Comparison of ENCODE assay signal across 8 mouse cellular contexts in genomic region chr4:126261266-126261665, GRCm38 (mm10). TPM values are rescaled to one million over a fixed set of nuclear protein-coding genes. Genes with fewer than 3 reads are reported as not detected.
A peak's percentile ranks its signal among the peaks of the same experiment; 100 is the strongest.
DNase-seq lines count a peak whose midpoint lies in the region; ATAC-seq and TF ChIP-seq lines count a peak whose summit lies in the region.

No protein-coding gene starts in this region.

- peaks cover 36 to 57% of the 10 kb centered on the region in 2 experiments for H3K4me1 ChIP-seq in heart, embryonic 14.5 days (ENCODE audit: control insufficient read depth in 2 of 2, insufficient read depth in 2 of 2, low read length in 2 of 2)
- H3K4me1 ChIP-seq in embryonic facial prominence, embryonic 13.5 days = peaks cover 56% of the 10 kb centered on the region
- peaks cover 64% of the 10 kb centered on the region for H3K4me1 ChIP-seq in liver, embryonic 12.5 days

- H3K79me3 ChIP-seq in C2C12 (ENCODE audit: low read depth) = peaks cover 25% of the 10 kb centered on the region

- no peaks in the 10 kb centered on the region for H3K9me3 ChIP-seq in heart, embryonic 14.5 days (ENCODE audit: control insufficient read depth, low read length)
- no peaks in the 10 kb centered on the region for H3K9me3 ChIP-seq in embryonic facial prominence, embryonic 13.5 days
- H3K9me3 ChIP-seq in liver, embryonic 12.5 days (replicated peaks) = no peaks in the 10 kb centered on the region

- no peaks in the 10 kb centered on the region for H3K36me3 ChIP-seq in heart, embryonic 14.5 days (ENCODE audit: control insufficient read depth, insufficient read depth, low read length)
- peaks cover 3% of the 10 kb centered on the region for H3K36me3 ChIP-seq in C2C12 (ENCODE audit: control insufficient read depth, insufficient read depth)
- H3K36me3 ChIP-seq in embryonic facial prominence, embryonic 13.5 days = peaks cover 8% of the 10 kb centered on the region; the same call in 1 of the 2 replicates
- 0 out of 2 replicates have a peak, but pooled peaks cover 3% of the 10 kb centered on the region for H3K36me3 ChIP-seq in liver, embryonic 12.5 days

- peak overlapping the region; percentile 85 to 93 for H3K27ac ChIP-seq in heart, embryonic 14.5 days (replicated peaks in 1 of 2; ENCODE audit: control insufficient read depth in 1 of 2, insufficient read depth in 1 of 2, low read depth in 2 of 2, low read length in 2 of 2)
- peak overlapping the region; percentile 92 for H3K27ac ChIP-seq in embryonic facial prominence, embryonic 13.5 days
- peak overlapping the region; percentile 82 for H3K27ac ChIP-seq in liver, embryonic 12.5 days

- DNase-seq in heart, postnatal 36 days = no peak
- DNase-seq in right cerebral cortex, adult 18-20 months = no peak
- no peak for DNase-seq in right cerebral cortex, adult 2 months (ENCODE audit: low spot score in 2 of 2)
- no peak for DNase-seq in layer of hippocampus, adult 11-12 months (ENCODE audit: low spot score)

- no peak overlapping the region for H3K4me3 ChIP-seq in heart, embryonic 14.5 days (ENCODE audit: control insufficient read depth in 1 of 2, insufficient read depth in 1 of 2, low read depth in 1 of 2, low read length in 2 of 2)
- peak overlapping the region; percentile 11 for H3K4me3 ChIP-seq in C2C12 (ENCODE audit: insufficient read depth, poor library complexity, severe bottlenecking)
- no peak overlapping the region for H3K4me3 ChIP-seq in embryonic facial prominence, embryonic 13.5 days
- H3K4me3 ChIP-seq in liver, embryonic 12.5 days = peak overlapping the region; percentile 34

- 46% methylated on average over 6 of the region's 6 CpGs for WGBS in heart, embryonic 14.5 days
- WGBS in embryonic facial prominence, embryonic 13.5 days = 62% methylated on average over 6 of the region's 6 CpGs
- 60% methylated on average over 6 of the region's 6 CpGs for WGBS in liver, embryonic 12.5 days (ENCODE audit: insufficient replicate concordance)

- peaks cover 53% of the 10 kb centered on the region for H3K79me2 ChIP-seq in C2C12 (ENCODE audit: control insufficient read depth, insufficient read depth)

- no peak for ATAC-seq in heart, embryonic 14.5 days (ENCODE audit: insufficient number of reproducible peaks, insufficient read depth, low FRiP score, low read depth)
- no peak for ATAC-seq in embryonic facial prominence, embryonic 13.5 days (ENCODE audit: insufficient number of reproducible peaks, insufficient read depth, low FRiP score, low TSS enrichment, low read depth)
- ATAC-seq in liver, embryonic 12.5 days = peak; percentile 6; the same call in 1 of the 2 replicates

- no peak for TF ChIP-seq CTCF in C2C12 (IDR thresholded peaks at IDR 0.05; ENCODE audit: control insufficient read depth, insufficient read depth, insufficient read length)

- no peaks in the 10 kb centered on the region for H3K27me3 ChIP-seq in heart, embryonic 14.5 days (ENCODE audit: control insufficient read depth, insufficient read depth, low read length)
- no peaks in the 10 kb centered on the region for H3K27me3 ChIP-seq in C2C12 (ENCODE audit: control insufficient read depth, insufficient read depth, insufficient read length)
- no peaks in the 10 kb centered on the region for H3K27me3 ChIP-seq in embryonic facial prominence, embryonic 13.5 days
- peaks cover 32% of the 10 kb centered on the region for H3K27me3 ChIP-seq in liver, embryonic 12.5 days (replicated peaks)

- peak overlapping the region; percentile 56 for H3K4me2 ChIP-seq in heart, embryonic 14.5 days (ENCODE audit: low read length)
- peak overlapping the region; percentile 52 for H3K4me2 ChIP-seq in embryonic facial prominence, embryonic 13.5 days
- peak overlapping the region; percentile 88 for H3K4me2 ChIP-seq in liver, embryonic 12.5 days

- H3ac ChIP-seq in C2C12 (ENCODE audit: control insufficient read depth, insufficient read length, low read depth) = peak overlapping the region; percentile 42

- peak overlapping the region; percentile 39; the same call in 1 of the 2 replicates for H3K9ac ChIP-seq in heart, embryonic 14.5 days (ENCODE audit: low read length)
- peak overlapping the region; percentile 53 for H3K9ac ChIP-seq in embryonic facial prominence, embryonic 13.5 days
- peak overlapping the region; percentile 89 for H3K9ac ChIP-seq in liver, embryonic 12.5 days

- intact Hi-C loops in heart, postnatal 36 days (cut with DNase I) = loop anchor here (5.0 kb wide), 3 partner anchors 46 to 174 kb away; no protein-coding TSS in a partner anchor

TF ChIP-seq in C2C12, 6 proteins besides CTCF, POLR2A, EP300 and RAD21:
- TF ChIP-seq CEBPB (IDR thresholded peaks at IDR 0.05; ENCODE audit: low read depth) (no peak), MAX (IDR thresholded peaks at IDR 0.05) (peak; percentile 28), MYOD1 (IDR thresholded peaks at IDR 0.05; ENCODE audit: control insufficient read depth, insufficient read length, low read depth) (no peak)
TF ChIP-seq in C2C12: peak in this region for 1.

RNA-seq across cellular contexts. Expression of gene Trappc3, which starts 0.9 kb away (rescaled TPM):
- polyA plus RNA-seq in heart, embryonic 14.5 days (2014; fragmentation: Nextera tagmentation; extraction: Ambion mirVana) = 17.8 and 30.5 TPM in 2 replicates
- 10 to 100 TPM; 45.9 to 46.3 TPM for total RNA-seq in heart, postnatal 36 days (2021)
- polyA plus RNA-seq in C2C12 (2012; fragmentation: generic; extraction: Trizol) = 110 TPM
- polyA plus RNA-seq in embryonic facial prominence, embryonic 13.5 days (2015; fragmentation: Nextera tagmentation; extraction: Ambion mirVana) = 122 and 126 TPM in 2 replicates
- polyA plus RNA-seq in liver, embryonic 12.5 days (2016; fragmentation: Nextera tagmentation; extraction: Ambion mirVana) = 43.7 and 44.0 TPM in 2 replicates

RNA-seq across cellular contexts. Expression of gene Map7d1, which starts 5.1 kb away (rescaled TPM):
- 41.8 and 46.8 TPM in 2 replicates for polyA plus RNA-seq in heart, embryonic 14.5 days (2014; fragmentation: Nextera tagmentation; extraction: Ambion mirVana)
- total RNA-seq in heart, postnatal 36 days (2021) = 100 to 1,000 TPM; 248 to 259 TPM
- polyA plus RNA-seq in C2C12 (2012; fragmentation: generic; extraction: Trizol) = 130 TPM
- 48.8 and 57.0 TPM in 2 replicates for polyA plus RNA-seq in embryonic facial prominence, embryonic 13.5 days (2015; fragmentation: Nextera tagmentation; extraction: Ambion mirVana)
- 20.9 and 23.3 TPM in 2 replicates for polyA plus RNA-seq in liver, embryonic 12.5 days (2016; fragmentation: Nextera tagmentation; extraction: Ambion mirVana)

RNA-seq across cellular contexts. Expression of gene Col8a2, which starts 25.3 kb away (rescaled TPM):
- 3.8 and 4.8 TPM in 2 replicates for polyA plus RNA-seq in heart, embryonic 14.5 days (2014; fragmentation: Nextera tagmentation; extraction: Ambion mirVana)
- total RNA-seq in heart, postnatal 36 days (2021) = under 1 TPM; 0.61 to 0.62 TPM
- 0.62 TPM for polyA plus RNA-seq in C2C12 (2012; fragmentation: generic; extraction: Trizol)
- 33.9 and 43.4 TPM in 2 replicates for polyA plus RNA-seq in embryonic facial prominence, embryonic 13.5 days (2015; fragmentation: Nextera tagmentation; extraction: Ambion mirVana)
- 1.8 and 2.3 TPM in 2 replicates for polyA plus RNA-seq in liver, embryonic 12.5 days (2016; fragmentation: Nextera tagmentation; extraction: Ambion mirVana)

RNA-seq across cellular contexts. Expression of gene Thrap3, which starts 58.7 kb away (rescaled TPM):
- polyA plus RNA-seq in heart, embryonic 14.5 days (2014; fragmentation: Nextera tagmentation; extraction: Ambion mirVana) = 132 and 148 TPM in 2 replicates
- 100 to 1,000 TPM; 119 to 123 TPM for total RNA-seq in heart, postnatal 36 days (2021)
- 85.7 TPM for polyA plus RNA-seq in C2C12 (2012; fragmentation: generic; extraction: Trizol)
- 248 and 262 TPM in 2 replicates for polyA plus RNA-seq in embryonic facial prominence, embryonic 13.5 days (2015; fragmentation: Nextera tagmentation; extraction: Ambion mirVana)
- 162 and 163 TPM in 2 replicates for polyA plus RNA-seq in liver, embryonic 12.5 days (2016; fragmentation: Nextera tagmentation; extraction: Ambion mirVana)

Comparison
In these comparisons a context has a peak if more than half of its experiments do, and no peak if none do; other contexts are left out.
1. H3K4me3 ChIP-seq: peak in C2C12 (single experiment) and liver, embryonic 12.5 days (single experiment); none in heart, embryonic 14.5 days (0 of 2) and embryonic facial prominence, embryonic 13.5 days (single experiment).
2. H3K9ac ChIP-seq: peak in every context shown above with its lines; median percentile 89 in liver, embryonic 12.5 days; 53 in embryonic facial prominence, embryonic 13.5 days; 39 in heart, embryonic 14.5 days.
3. Peak in every context shown above with its lines, with median percentiles within 50 percentile points of each other: H3K27ac ChIP-seq and H3K4me2 ChIP-seq.